14 mouse cellular contexts compared by ENCODE assay signal in genomic region chr12:111779544-111779943, GRCm38 (mm10). TPM values are rescaled to one million over a fixed set of nuclear protein-coding genes. Genes with fewer than 3 reads are reported as not detected.
DNase-seq lines count a peak whose midpoint lies in the region; ATAC-seq and TF ChIP-seq lines count a peak whose summit lies in the region.
"Had no signal": no experiment of that assay in that cellular context is flagged by ENCODE, and none has a peak within 500 bp of the region (broad histone marks: within the 10 kb centered on the region; RNA-seq: fewer than 3 reads in every experiment).

No protein-coding gene starts in this region.

- H3K4me1 ChIP-seq in kidney, postnatal 0 days (replicated peaks; ENCODE audit: insufficient read depth, low read length), result no peaks in the 10 kb centered on the region
- no peaks in the 10 kb centered on the region for H3K4me1 ChIP-seq in kidney, embryonic 16.5 days (ENCODE audit: insufficient read depth, low read length)
- no peaks in the 10 kb centered on the region for H3K4me1 ChIP-seq in thymus, adult 2 months (replicated peaks; ENCODE audit: control insufficient read depth, insufficient read depth, low read length)
- no peaks in the 10 kb centered on the region for H3K4me1 ChIP-seq in stomach, embryonic 16.5 days (ENCODE audit: control insufficient read depth, insufficient read depth, low read length)
- H3K4me1 ChIP-seq: embryonic facial prominence, embryonic 15.5 days; heart, embryonic 15.5 days had no signal

- no peak overlapping the region for H3K27ac ChIP-seq in kidney, postnatal 0 days
- H3K27ac ChIP-seq in kidney, embryonic 16.5 days (ENCODE audit: low read length), result no peak overlapping the region
- no peak overlapping the region for H3K27ac ChIP-seq in thymus, adult 2 months (ENCODE audit: control insufficient read depth, insufficient read depth, low read length)
- peak overlapping the region; percentile 72 for H3K27ac ChIP-seq in stomach, embryonic 16.5 days (ENCODE audit: low read length)
- H3K27ac ChIP-seq: embryonic facial prominence, embryonic 15.5 days; heart, embryonic 15.5 days; hindbrain, embryonic 14.5 days; limb, embryonic 12.5 days had no signal

- WGBS in kidney, postnatal 0 days, result 100% methylated on average over 1 of the region's 1 CpGs
- WGBS in kidney, embryonic 16.5 days, result 100% methylated on average over 1 of the region's 1 CpGs
- WGBS in thymus, adult 2 months, result 100% methylated on average over 1 of the region's 1 CpGs
- 100% methylated on average over 1 of the region's 1 CpGs for WGBS in stomach, embryonic 16.5 days

- H3K4me2 ChIP-seq in kidney, postnatal 0 days (ENCODE audit: low read length), result no peak overlapping the region
- H3K4me2 ChIP-seq in kidney, embryonic 16.5 days (replicated peaks; ENCODE audit: low read depth, low read length), result no peak overlapping the region
- H3K4me2 ChIP-seq in stomach, embryonic 16.5 days (ENCODE audit: low read depth, low read length), result no peak overlapping the region
- H3K4me2 ChIP-seq: embryonic facial prominence, embryonic 15.5 days; heart, embryonic 15.5 days; hindbrain, embryonic 14.5 days; limb, embryonic 12.5 days had no signal

- no peak for TF ChIP-seq POLR2A in thymus, adult 2 months (IDR thresholded peaks at IDR 0.05; ENCODE audit: control insufficient read depth, extremely low read depth, insufficient read depth, low read length, poor library complexity)

- H3K9me3 ChIP-seq in kidney, postnatal 0 days (replicated peaks; ENCODE audit: low read length), result no peaks in the 10 kb centered on the region
- H3K9me3 ChIP-seq in kidney, embryonic 16.5 days (ENCODE audit: low read length), result no peaks in the 10 kb centered on the region
- no peaks in the 10 kb centered on the region for H3K9me3 ChIP-seq in stomach, embryonic 16.5 days (replicated peaks; ENCODE audit: control insufficient read depth, low read length)
- H3K9me3 ChIP-seq: embryonic facial prominence, embryonic 15.5 days; heart, embryonic 15.5 days had no signal

- ATAC-seq in kidney, postnatal 0 days (replicated peaks; ENCODE audit: low FRiP score, low read depth), result no peak
- ATAC-seq in kidney, embryonic 16.5 days (ENCODE audit: low FRiP score, low TSS enrichment), result no peak
- no peak for ATAC-seq in stomach, embryonic 16.5 days (ENCODE audit: insufficient read depth, low FRiP score)
- ATAC-seq: forebrain, embryonic 16.5 days had no signal

- H3K36me3 ChIP-seq in kidney, postnatal 0 days (ENCODE audit: insufficient read depth, low read length), result peaks cover 81% of the 10 kb centered on the region
- peaks cover 87% of the 10 kb centered on the region for H3K36me3 ChIP-seq in kidney, embryonic 16.5 days (ENCODE audit: insufficient read depth, low read length)
- H3K36me3 ChIP-seq in thymus, adult 2 months (ENCODE audit: control insufficient read depth, insufficient read depth, low read length), result peaks cover 71% of the 10 kb centered on the region
- peaks cover 43% of the 10 kb centered on the region for H3K36me3 ChIP-seq in stomach, embryonic 16.5 days (ENCODE audit: control insufficient read depth, insufficient read depth, low read length)

- peak; percentile 41 for TF ChIP-seq CTCF in kidney, postnatal 0 days (IDR thresholded peaks at IDR 0.05; ENCODE audit: low read depth)
- TF ChIP-seq CTCF in thymus, adult 2 months (IDR thresholded peaks at IDR 0.05; ENCODE audit: borderline replicate concordance, control insufficient read depth, extremely low read depth, insufficient read depth, low read length, poor library complexity), result no peak

- no peak overlapping the region for H3K4me3 ChIP-seq in kidney, postnatal 0 days (replicated peaks; ENCODE audit: low read depth, low read length)
- H3K4me3 ChIP-seq in kidney, embryonic 16.5 days (ENCODE audit: low read length), result no peak overlapping the region
- H3K4me3 ChIP-seq in thymus, adult 2 months (ENCODE audit: control insufficient read depth, insufficient read depth, low read length), result no peak overlapping the region
- H3K4me3 ChIP-seq in stomach, embryonic 16.5 days (replicated peaks; ENCODE audit: low read length), result no peak overlapping the region
- H3K4me3 ChIP-seq: embryonic facial prominence, embryonic 15.5 days; heart, embryonic 15.5 days; limb, embryonic 12.5 days had no signal

- no peak overlapping the region for H3K9ac ChIP-seq in kidney, postnatal 0 days (ENCODE audit: low read depth, low read length)
- H3K9ac ChIP-seq in kidney, embryonic 16.5 days (replicated peaks; ENCODE audit: low read length), result no peak overlapping the region
- no peak overlapping the region for H3K9ac ChIP-seq in stomach, embryonic 16.5 days (ENCODE audit: low read length)
- H3K9ac ChIP-seq: embryonic facial prominence, embryonic 15.5 days; heart, embryonic 15.5 days; hindbrain, embryonic 14.5 days; limb, embryonic 12.5 days had no signal

- DNase-seq in kidney, postnatal 0 days (ENCODE audit: low spot score), result no peak
- peak; percentile 13 for DNase-seq in thymus, adult 2 months
- DNase-seq in thymus, postnatal 0 days (ENCODE audit: low spot score), result no peak
- DNase-seq in R1 (ENCODE audit: low read depth, low spot score), result peak; percentile 63
- DNase-seq in layer of hippocampus, postnatal 14 days (ENCODE audit: low spot score in 2 of 2), result no peak
- no peak for DNase-seq in right cerebral cortex, postnatal 14 days
- DNase-seq: gastrocnemius, postnatal 25 days had no signal

- no peaks in the 10 kb centered on the region for H3K27me3 ChIP-seq in kidney, postnatal 0 days (ENCODE audit: insufficient read depth, low read length)
- H3K27me3 ChIP-seq in kidney, embryonic 16.5 days (ENCODE audit: insufficient read depth, low read length), result no peaks in the 10 kb centered on the region
- H3K27me3 ChIP-seq in thymus, adult 2 months (ENCODE audit: control insufficient read depth, insufficient read depth, low read length), result no peaks in the 10 kb centered on the region
- no peaks in the 10 kb centered on the region for H3K27me3 ChIP-seq in stomach, embryonic 16.5 days (ENCODE audit: control insufficient read depth, insufficient read depth, low read length)
- H3K27me3 ChIP-seq: embryonic facial prominence, embryonic 15.5 days; heart, embryonic 15.5 days; limb, embryonic 12.5 days had no signal

RNA-seq across cellular contexts. Expression of gene Klc1, which starts 20.9 kb away (rescaled TPM):
- polyA plus RNA-seq in kidney, postnatal 0 days (2015; fragmentation: Nextera tagmentation; extraction: Ambion mirVana), result 52.6 and 61.3 TPM in 2 replicates
- 98.5 and 101 TPM in 2 replicates for polyA plus RNA-seq in kidney, embryonic 16.5 days (2015; fragmentation: Nextera tagmentation; extraction: Ambion mirVana)
- 79.5 and 85.0 TPM in 2 replicates for polyA plus RNA-seq in thymus, adult 2 months (2012; rRNA removed)
- polyA plus RNA-seq in thymus, postnatal 0 days (2015; fragmentation: Nextera tagmentation; extraction: Ambion mirVana), result 46.9 and 52.2 TPM in 2 replicates
- polyA plus RNA-seq in stomach, embryonic 16.5 days (2015; fragmentation: Nextera tagmentation; extraction: Ambion mirVana), result 90.8 and 96.1 TPM in 2 replicates
- 100 to 1,000 TPM; 826 to 832 TPM for total RNA-seq in layer of hippocampus, postnatal 14 days (2021)

RNA-seq across cellular contexts. Expression of gene Xrcc3, which starts 34.1 kb away (rescaled TPM):
- polyA plus RNA-seq in kidney, postnatal 0 days (2015; fragmentation: Nextera tagmentation; extraction: Ambion mirVana), result 6.3 and 6.9 TPM in 2 replicates
- polyA plus RNA-seq in kidney, embryonic 16.5 days (2015; fragmentation: Nextera tagmentation; extraction: Ambion mirVana), result 12.4 and 16.1 TPM in 2 replicates
- 22.1 and 29.0 TPM in 2 replicates for polyA plus RNA-seq in thymus, adult 2 months (2012; rRNA removed)
- polyA plus RNA-seq in thymus, postnatal 0 days (2015; fragmentation: Nextera tagmentation; extraction: Ambion mirVana), result 5.0 and 5.7 TPM in 2 replicates
- polyA plus RNA-seq in stomach, embryonic 16.5 days (2015; fragmentation: Nextera tagmentation; extraction: Ambion mirVana), result 6.9 and 9.9 TPM in 2 replicates
- total RNA-seq in layer of hippocampus, postnatal 14 days (2021), result 1 to 10 TPM; 3.0 to 3.9 TPM

RNA-seq across cellular contexts. Expression of gene Zfyve21, which starts 34.4 kb away (rescaled TPM):
- 117 and 118 TPM in 2 replicates for polyA plus RNA-seq in kidney, postnatal 0 days (2015; fragmentation: Nextera tagmentation; extraction: Ambion mirVana)
- 133 and 159 TPM in 2 replicates for polyA plus RNA-seq in kidney, embryonic 16.5 days (2015; fragmentation: Nextera tagmentation; extraction: Ambion mirVana)
- polyA plus RNA-seq in thymus, adult 2 months (2012; rRNA removed), result 36.6 and 46.4 TPM in 2 replicates
- 73.7 and 76.6 TPM in 2 replicates for polyA plus RNA-seq in thymus, postnatal 0 days (2015; fragmentation: Nextera tagmentation; extraction: Ambion mirVana)
- 131 and 137 TPM in 2 replicates for polyA plus RNA-seq in stomach, embryonic 16.5 days (2015; fragmentation: Nextera tagmentation; extraction: Ambion mirVana)
- total RNA-seq in layer of hippocampus, postnatal 14 days (2021), result 10 to 100 TPM; 17.3 to 20.4 TPM

Comparison
In these comparisons a context has a peak if more than half of its experiments do, and no peak if none do; other contexts are left out.
1. DNase-seq: peak in thymus, adult 2 months (single experiment) and R1 (single experiment); none in kidney, postnatal 0 days (single experiment), thymus, postnatal 0 days (single experiment), layer of hippocampus, postnatal 14 days (0 of 2) and right cerebral cortex, postnatal 14 days (single experiment).